Mouse (Mus musculus): ENCODE results near the gene Olfr319. TPM values are rescaled to one million over a fixed set of nuclear protein-coding genes. Genes with fewer than 3 reads are reported as not detected.
"Not testable (repeated sequence)": the region's sequence is repeated elsewhere in the genome, so short reads cannot be mapped to it uniquely, and the experiment has no call there.

Gene Olfr319
- polyA plus RNA-seq (2015; fragmentation: Nextera tagmentation; extraction: Ambion mirVana) = not detected in 2 replicates

- Histone ChIP-seq H3K36me3 (no peaks in the 10 kb centered on the region), H3K4me1 (replicated peaks) (no peaks in the 10 kb centered on the region), H3K4me2 (no peak within 1 kb of the TSS), H3K4me3 (no peak within 1 kb of the TSS), H3K27me3 (no peaks in the 10 kb centered on the region), H3K9me3 (peaks cover 15% of the 10 kb centered on the region), H3K27ac (replicated peaks) (no peak within 1 kb of the TSS), H3K9ac (no peak within 1 kb of the TSS)
- ATAC-seq (ENCODE audit: low read depth) = no peak
- 91% methylated on average over 3 of the region's 3 CpGs for WGBS
Measured at GRCm38 (mm10) chr11:58698862-58699261, at the start of gene Olfr319. Gene Olfr319 (plus strand): TSS chr11:58699162.

- Histone ChIP-seq H3K27ac (replicated peaks) (no peak overlapping the region), H3K4me1 (replicated peaks) (no peaks in the 10 kb centered on the region), H3K4me3 (no peak overlapping the region), H3K9ac (no peak overlapping the region), H3K9me3 (0 out of 2 replicates have a peak, but pooled peaks cover under 1% of the 10 kb centered on the region), H3K36me3 (no peaks in the 10 kb centered on the region), H3K4me2 (no peak overlapping the region), H3K27me3 (no peaks in the 10 kb centered on the region)
- ATAC-seq (ENCODE audit: low read depth) = no peak
- 90% methylated on average over 3 of the region's 3 CpGs for WGBS
Measured at GRCm38 (mm10) chr11:58655151-58655550, 43.8 kb upstream of the Olfr319 start.

- no peaks in the 10 kb centered on the region for H3K27me3 ChIP-seq
- no peak within 1 kb of the TSS for H3K4me3 ChIP-seq
- H3K4me2 ChIP-seq = no peak within 1 kb of the TSS
- no peak within 1 kb of the TSS for H3K27ac ChIP-seq (replicated peaks)
- no peaks in the 10 kb centered on the region for H3K9me3 ChIP-seq
- H3K36me3 ChIP-seq = no peaks in the 10 kb centered on the region
- H3K9ac ChIP-seq = no peak within 1 kb of the TSS
- WGBS = 87% methylated on average over 4 of the region's 4 CpGs
- H3K4me1 ChIP-seq (replicated peaks) = no peaks in the 10 kb centered on the region
- no peak for ATAC-seq (ENCODE audit: low read depth)
Measured at GRCm38 (mm10) chr11:58658596-58658995, 40.4 kb upstream of the Olfr319 start, which contains the start of gene Olfr322. Gene Olfr322 (plus strand): TSS chr11:58658782.

GRCm38 (mm10) chr11:58669252-58669651 lies 29.7 kb upstream of the Olfr319 start:
- no peak for ATAC-seq (ENCODE audit: low read depth)
- H3K4me2 ChIP-seq = no peak overlapping the region
- no peaks in the 10 kb centered on the region for H3K36me3 ChIP-seq
- H3K4me1 ChIP-seq (replicated peaks) = no peaks in the 10 kb centered on the region
- no peaks in the 10 kb centered on the region for H3K27me3 ChIP-seq
- no peak overlapping the region for H3K27ac ChIP-seq (replicated peaks)
- H3K9me3 ChIP-seq = no peaks in the 10 kb centered on the region
- H3K9ac ChIP-seq = no peak overlapping the region
- H3K4me3 ChIP-seq = no peak overlapping the region

GRCm38 (mm10) chr11:58671825-58672224 lies 27.1 kb upstream of the Olfr319 start:
- H3K9ac ChIP-seq = no peak overlapping the region
- no peaks in the 10 kb centered on the region for H3K36me3 ChIP-seq
- no peaks in the 10 kb centered on the region for H3K4me1 ChIP-seq (replicated peaks)
- H3K4me2 ChIP-seq = no peak overlapping the region
- no peaks in the 10 kb centered on the region for H3K9me3 ChIP-seq
- ATAC-seq (ENCODE audit: low read depth) = no peak
- no peak overlapping the region for H3K4me3 ChIP-seq
- no peaks in the 10 kb centered on the region for H3K27me3 ChIP-seq
- H3K27ac ChIP-seq (replicated peaks) = no peak overlapping the region
- WGBS = 51% methylated on average over 4 of the region's 4 CpGs

- no peaks in the 10 kb centered on the region for H3K27me3 ChIP-seq
- H3K4me2 ChIP-seq = no peak within 1 kb of the TSS
- no peaks in the 10 kb centered on the region for H3K4me1 ChIP-seq (replicated peaks)
- H3K4me3 ChIP-seq = no peak within 1 kb of the TSS
- no peak for ATAC-seq (ENCODE audit: low read depth)
- no peak within 1 kb of the TSS for H3K27ac ChIP-seq (replicated peaks)
- H3K9ac ChIP-seq = no peak within 1 kb of the TSS
- no peaks in the 10 kb centered on the region for H3K9me3 ChIP-seq
- H3K36me3 ChIP-seq = no peaks in the 10 kb centered on the region
- WGBS = 96% methylated on average over 1 of the region's 1 CpGs
Measured at GRCm38 (mm10) chr11:58680799-58681198, 18.2 kb upstream of the Olfr319 start, which contains the start of gene Olfr320. Gene Olfr320 (plus strand): TSS chr11:58681099.

- Histone ChIP-seq H3K4me2 (no peak overlapping the region), H3K9me3 (no peaks in the 10 kb centered on the region), H3K9ac (no peak overlapping the region), H3K4me3 (no peak overlapping the region), H3K36me3 (no peaks in the 10 kb centered on the region), H3K27me3 (no peaks in the 10 kb centered on the region), H3K4me1 (replicated peaks) (no peaks in the 10 kb centered on the region), H3K27ac (replicated peaks) (no peak overlapping the region)
- ATAC-seq (ENCODE audit: low read depth) = no peak
- 80% methylated on average over 11 of the region's 11 CpGs for WGBS
Measured at GRCm38 (mm10) chr11:58709086-58709485, 10.1 kb downstream of the Olfr319 start.

GRCm38 (mm10) chr11:58717723-58718122 lies 18.8 kb downstream of the Olfr319 start:
- ATAC-seq (ENCODE audit: low read depth); H3K27me3 ChIP-seq; H3K4me2 ChIP-seq; H3K4me3 ChIP-seq; H3K4me1 ChIP-seq (replicated peaks); H3K9me3 ChIP-seq; H3K9ac ChIP-seq; H3K36me3 ChIP-seq; H3K27ac ChIP-seq (replicated peaks): not testable (repeated sequence)
- WGBS = 90% methylated on average over 7 of the region's 7 CpGs

GRCm38 (mm10) chr11:58719701-58720100 lies 20.7 kb downstream of the Olfr319 start:
- no peak overlapping the region for H3K27ac ChIP-seq (replicated peaks)
- no peaks in the 10 kb centered on the region for H3K27me3 ChIP-seq
- no peaks in the 10 kb centered on the region for H3K9me3 ChIP-seq
- 88% methylated on average over 4 of the region's 4 CpGs for WGBS
- H3K9ac ChIP-seq = no peak overlapping the region
- ATAC-seq (ENCODE audit: low read depth) = no peak
- no peak overlapping the region for H3K4me3 ChIP-seq
- no peaks in the 10 kb centered on the region for H3K4me1 ChIP-seq (replicated peaks)
- H3K36me3 ChIP-seq = no peaks in the 10 kb centered on the region
- H3K4me2 ChIP-seq = no peak overlapping the region

- Histone ChIP-seq H3K9me3 (no peaks in the 10 kb centered on the region), H3K36me3 (no peaks in the 10 kb centered on the region), H3K27me3 (no peaks in the 10 kb centered on the region), H3K9ac (no peak within 1 kb of the TSS), H3K4me3 (no peak within 1 kb of the TSS), H3K4me2 (no peak within 1 kb of the TSS), H3K4me1 (replicated peaks) (no peaks in the 10 kb centered on the region), H3K27ac (replicated peaks) (no peak within 1 kb of the TSS)
- ATAC-seq (ENCODE audit: low read depth) = no peak
Measured at GRCm38 (mm10) chr11:58723914-58724313, 25.0 kb downstream of the Olfr319 start, which contains the start of gene Olfr318. Gene Olfr318 (minus strand): TSS chr11:58724014.

- not testable (repeated sequence) for H3K4me2 ChIP-seq; H3K4me3 ChIP-seq; ATAC-seq (ENCODE audit: low read depth); H3K9me3 ChIP-seq; H3K36me3 ChIP-seq; H3K9ac ChIP-seq; H3K27me3 ChIP-seq; H3K27ac ChIP-seq (replicated peaks); H3K4me1 ChIP-seq (replicated peaks)
- WGBS = 83% methylated on average over 6 of the region's 6 CpGs
Measured at GRCm38 (mm10) chr11:58727896-58728650, 29.1 kb downstream of the Olfr319 start.

- 46% methylated on average over 3 of the region's 3 CpGs for WGBS
- Histone ChIP-seq H3K4me2 (no peak overlapping the region), H3K27ac (replicated peaks) (no peak overlapping the region), H3K4me3 (no peak overlapping the region), H3K27me3 (no peaks in the 10 kb centered on the region), H3K4me1 (replicated peaks) (no peaks in the 10 kb centered on the region), H3K9me3 (no peaks in the 10 kb centered on the region), H3K36me3 (no peaks in the 10 kb centered on the region), H3K9ac (no peak overlapping the region)
- no peak; the same call in 1 of the 2 replicates for ATAC-seq (ENCODE audit: low read depth)
Measured at GRCm38 (mm10) chr11:58733372-58733771, 34.4 kb downstream of the Olfr319 start.

- no peak for ATAC-seq (ENCODE audit: low read depth)
- Histone ChIP-seq H3K9ac (no peak within 1 kb of the TSS), H3K36me3 (no peaks in the 10 kb centered on the region), H3K4me1 (replicated peaks) (no peaks in the 10 kb centered on the region), H3K4me3 (no peak within 1 kb of the TSS), H3K27ac (replicated peaks) (no peak within 1 kb of the TSS), H3K9me3 (no peaks in the 10 kb centered on the region), H3K4me2 (no peak within 1 kb of the TSS), H3K27me3 (no peaks in the 10 kb centered on the region)
- WGBS = 80% methylated on average over 4 of the region's 4 CpGs
Measured at GRCm38 (mm10) chr11:58738792-58739262, 39.9 kb downstream of the Olfr319 start, which contains the start of gene Olfr317. Gene Olfr317 (minus strand): TSS chr11:58739212.
